Mouse (Mus musculus): ENCODE data around the gene Gm7324. TPM values are rescaled to one million over a fixed set of nuclear protein-coding genes. Genes with fewer than 3 reads are reported as not detected.
"Not testable (repeated sequence)": the region's sequence is repeated elsewhere in the genome, so short reads cannot be mapped to it uniquely, and the experiment has no call there.

Gm7324 gene
- 0.75 and 0.76 TPM in 2 replicates for polyA plus RNA-seq (2015; fragmentation: Nextera tagmentation; extraction: Ambion mirVana)

DNA sequence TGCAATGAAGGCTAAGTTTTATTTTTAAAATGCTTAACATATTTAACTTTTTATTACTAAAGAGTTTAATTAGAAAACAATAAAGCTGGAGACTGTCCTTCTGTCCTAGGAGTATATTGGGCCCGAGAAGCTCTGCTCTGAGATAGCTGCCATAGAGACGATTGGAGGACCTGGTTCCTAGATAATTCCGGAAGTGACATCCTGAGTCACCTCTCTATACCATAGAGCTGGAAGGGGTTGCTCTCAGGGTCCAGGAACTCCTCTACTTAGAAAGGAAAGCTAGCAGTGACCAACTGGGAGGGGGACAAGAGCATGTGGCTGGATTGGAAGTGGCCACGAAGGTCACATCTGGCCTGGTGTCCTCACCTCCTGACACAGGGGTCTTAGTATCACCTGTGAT lies at the start of gene Gm7324:
Gene Gm7324, plus strand, starts transcription at position 208 of the 400 bp plus-strand sequence.
- H3K36me3 ChIP-seq; H3K27me3 ChIP-seq; H3K4me1 ChIP-seq; H3K4me3 ChIP-seq (replicated peaks); H3K9ac ChIP-seq; H3K9me3 ChIP-seq (replicated peaks); ATAC-seq (ENCODE audit: insufficient number of reproducible peaks, low FRiP score, low TSS enrichment, low read depth); H3K4me2 ChIP-seq (replicated peaks); H3K27ac ChIP-seq (replicated peaks): not testable (repeated sequence)
- WGBS = 86% methylated on average over 4 of the region's 4 CpGs

GRCm38 (mm10) chr14:43677099-43677498 lies 20.5 kb upstream of the Gm7324 start, which contains the start of gene Gm8165:
TSS of gene Gm8165 (minus strand) at chr14:43677199.
- WGBS = 100% methylated on average over 1 of the region's 2 CpGs
- H3K9ac ChIP-seq; H3K4me3 ChIP-seq (replicated peaks); H3K9me3 ChIP-seq (replicated peaks); H3K4me2 ChIP-seq (replicated peaks); ATAC-seq (ENCODE audit: insufficient number of reproducible peaks, low FRiP score, low TSS enrichment, low read depth); H3K36me3 ChIP-seq; H3K27ac ChIP-seq (replicated peaks); H3K4me1 ChIP-seq; H3K27me3 ChIP-seq: not testable (repeated sequence)

GRCm38 (mm10) chr14:43727385-43727784 lies 29.8 kb downstream of the Gm7324 start, which contains the start of gene Gm16506:
TSS of gene Gm16506 (minus strand) at chr14:43727485.
- WGBS = 95% methylated on average over 3 of the region's 3 CpGs
- H3K4me2 ChIP-seq (replicated peaks); H3K9me3 ChIP-seq (replicated peaks); H3K27ac ChIP-seq (replicated peaks); H3K9ac ChIP-seq; ATAC-seq (ENCODE audit: insufficient number of reproducible peaks, low FRiP score, low TSS enrichment, low read depth); H3K27me3 ChIP-seq; H3K4me3 ChIP-seq (replicated peaks); H3K4me1 ChIP-seq; H3K36me3 ChIP-seq: not testable (repeated sequence)

DNA sequence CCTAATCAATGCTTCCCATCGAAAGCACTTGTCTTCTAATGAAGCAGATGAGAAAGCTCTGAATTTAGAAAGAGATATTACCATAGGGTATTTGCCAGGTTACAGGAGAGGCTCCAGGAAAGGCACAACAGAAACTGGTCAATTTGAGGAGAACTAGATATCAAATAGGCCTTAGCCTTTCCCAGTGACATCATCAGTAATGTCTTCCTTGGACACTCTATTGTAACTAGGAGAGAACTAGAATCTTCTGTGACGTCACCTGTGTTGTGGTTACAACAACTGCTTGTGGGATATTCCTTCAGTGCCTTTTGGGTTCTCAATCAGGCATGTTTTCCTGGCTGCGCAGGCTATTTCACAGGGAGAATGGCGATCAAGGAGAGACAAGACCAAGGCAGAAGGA lies 49.9 kb downstream of the Gm7324 start, which contains the start of gene Gm6526:
Gene Gm6526, plus strand, starts transcription at position 301 of the 400 bp plus-strand sequence.
- H3K9me3 ChIP-seq (replicated peaks); H3K4me1 ChIP-seq; H3K9ac ChIP-seq; H3K27ac ChIP-seq (replicated peaks); H3K4me3 ChIP-seq (replicated peaks); H3K36me3 ChIP-seq; H3K27me3 ChIP-seq; H3K4me2 ChIP-seq (replicated peaks); ATAC-seq (ENCODE audit: insufficient number of reproducible peaks, low FRiP score, low TSS enrichment, low read depth): not testable (repeated sequence)
- 73% methylated on average over 4 of the region's 4 CpGs for WGBS

Other genes with a start within 250 kb of the Gm7324 start
- gene Gm5799, start 154.3 kb upstream of the Gm7324 start, polyA plus RNA-seq (2015; fragmentation: Nextera tagmentation; extraction: Ambion mirVana) = not detected in 2 replicates
- gene Gm17654, start 118.7 kb upstream of the Gm7324 start, polyA plus RNA-seq (2015; fragmentation: Nextera tagmentation; extraction: Ambion mirVana) = not detected in 2 replicates
- not detected in 2 replicates for gene Gm10375, start 89.8 kb upstream of the Gm7324 start, polyA plus RNA-seq (2015; fragmentation: Nextera tagmentation; extraction: Ambion mirVana)
- not detected in 2 replicates for gene Gm8165, start 20.6 kb upstream of the Gm7324 start, polyA plus RNA-seq (2015; fragmentation: Nextera tagmentation; extraction: Ambion mirVana)
- not detected in 2 replicates for gene Gm16506, start 29.7 kb downstream of the Gm7324 start, polyA plus RNA-seq (2015; fragmentation: Nextera tagmentation; extraction: Ambion mirVana)
- gene Gm6526, start 50.0 kb downstream of the Gm7324 start, polyA plus RNA-seq (2015; fragmentation: Nextera tagmentation; extraction: Ambion mirVana) = not detected in 2 replicates
- gene Gm8180, start 86.9 kb downstream of the Gm7324 start, polyA plus RNA-seq (2015; fragmentation: Nextera tagmentation; extraction: Ambion mirVana) = not detected in 2 replicates
- 0.24 TPM in 1 of 2 replicates, not detected in the other for gene Ear1, start 177.7 kb downstream of the Gm7324 start, polyA plus RNA-seq (2015; fragmentation: Nextera tagmentation; extraction: Ambion mirVana)
- gene Ear10, start 225.7 kb downstream of the Gm7324 start, polyA plus RNA-seq (2015; fragmentation: Nextera tagmentation; extraction: Ambion mirVana) = not detected in 2 replicates
- gene Gm8113, start 227.6 kb downstream of the Gm7324 start, polyA plus RNA-seq (2015; fragmentation: Nextera tagmentation; extraction: Ambion mirVana) = 5.5 and 5.9 TPM in 2 replicates

Measured in embryonic facial prominence, embryonic 15.5 days (tissue).